26 mouse cellular contexts compared by ENCODE assay signal in genomic region chr8:51447636-51448035, GRCm38 (mm10).
A peak's percentile ranks its signal among the peaks of the same experiment; 100 is the strongest.
DNase-seq lines count a peak whose midpoint lies in the region; ATAC-seq and TF ChIP-seq lines count a peak whose summit lies in the region.
"Had no signal": no experiment of that assay in that cellular context is flagged by ENCODE, and none has a peak within 500 bp of the region (broad histone marks: within the 10 kb centered on the region; RNA-seq: fewer than 3 reads in every experiment).

No protein-coding gene starts in this region.

- no peak overlapping the region for H3K27ac ChIP-seq in embryonic facial prominence, embryonic 14.5 days (replicated peaks; ENCODE audit: low read depth, low read length)
- no peak overlapping the region for H3K27ac ChIP-seq in embryonic facial prominence, embryonic 10.5 days (replicated peaks)
- H3K27ac ChIP-seq in hindbrain, postnatal 0 days: no peak overlapping the region
- no peak overlapping the region for H3K27ac ChIP-seq in hindbrain, embryonic 13.5 days
- no peak overlapping the region for H3K27ac ChIP-seq in lung, embryonic 16.5 days (ENCODE audit: low read length)
- no peak overlapping the region for H3K27ac ChIP-seq in kidney, adult 2 months (ENCODE audit: insufficient read depth, low read depth, low read length)
- H3K27ac ChIP-seq: forebrain, embryonic 12.5 days; heart, embryonic 15.5 days; left cerebral cortex, adult 2 months; limb, embryonic 13.5 days; liver, embryonic 15.5 days; macrophage; stomach, postnatal 0 days had no signal

- no peak overlapping the region for H3K4me3 ChIP-seq in embryonic facial prominence, embryonic 14.5 days (ENCODE audit: low read depth, low read length)
- no peak overlapping the region for H3K4me3 ChIP-seq in embryonic facial prominence, embryonic 10.5 days
- no peak overlapping the region for H3K4me3 ChIP-seq in hindbrain, postnatal 0 days (ENCODE audit: low read length)
- no peak overlapping the region for H3K4me3 ChIP-seq in hindbrain, embryonic 13.5 days
- H3K4me3 ChIP-seq in lung, embryonic 16.5 days (ENCODE audit: low read length): no peak overlapping the region
- H3K4me3 ChIP-seq in kidney, adult 2 months (ENCODE audit: insufficient read depth, low read depth, low read length): no peak overlapping the region
- H3K4me3 ChIP-seq: forebrain, embryonic 12.5 days; heart, embryonic 15.5 days; left cerebral cortex, adult 2 months; limb, embryonic 13.5 days; liver, embryonic 15.5 days; myocyte had no signal

- no peaks in the 10 kb centered on the region for H3K9me3 ChIP-seq in embryonic facial prominence, embryonic 14.5 days (ENCODE audit: control insufficient read depth, low read length)
- no peaks in the 10 kb centered on the region for H3K9me3 ChIP-seq in embryonic facial prominence, embryonic 10.5 days
- no peaks in the 10 kb centered on the region for H3K9me3 ChIP-seq in hindbrain, postnatal 0 days (ENCODE audit: low read length)
- H3K9me3 ChIP-seq in hindbrain, embryonic 13.5 days: no peaks in the 10 kb centered on the region
- no peaks in the 10 kb centered on the region; the same call in 1 of the 2 replicates for H3K9me3 ChIP-seq in lung, embryonic 16.5 days (ENCODE audit: control insufficient read depth, low read length)
- H3K9me3 ChIP-seq: forebrain, embryonic 12.5 days; heart, embryonic 15.5 days; limb, embryonic 13.5 days; liver, embryonic 15.5 days had no signal

- ATAC-seq in embryonic facial prominence, embryonic 14.5 days (ENCODE audit: low read depth): no peak
- ATAC-seq in hindbrain, postnatal 0 days: no peak
- no peak for ATAC-seq in hindbrain, embryonic 13.5 days (ENCODE audit: low FRiP score)
- peak; percentile 79; the same call in 1 of the 2 replicates for ATAC-seq in lung, embryonic 16.5 days (ENCODE audit: low read depth)
- ATAC-seq: CD4-positive, CD25-positive, alpha-beta regulatory T cell, adult 4 months; hindbrain, embryonic 16.5 days; intestine, postnatal 0 days; Patski had no signal

- no peak overlapping the region for H3K4me2 ChIP-seq in embryonic facial prominence, embryonic 14.5 days (ENCODE audit: low read depth, low read length)
- H3K4me2 ChIP-seq in hindbrain, postnatal 0 days (ENCODE audit: low read depth, low read length): no peak overlapping the region
- H3K4me2 ChIP-seq in hindbrain, embryonic 13.5 days: no peak overlapping the region
- H3K4me2 ChIP-seq in lung, embryonic 16.5 days (ENCODE audit: low read depth, low read length): no peak overlapping the region
- H3K4me2 ChIP-seq: forebrain, embryonic 12.5 days; heart, embryonic 15.5 days; limb, embryonic 13.5 days; liver, embryonic 15.5 days; midbrain, embryonic 11.5 days had no signal

- DNase-seq in embryonic facial prominence, embryonic 14.5 days (ENCODE audit: low spot score): peak; percentile 70
- DNase-seq in embryonic facial prominence, embryonic 10.5 days (ENCODE audit: low spot score): no peak
- DNase-seq in hindbrain, postnatal 0 days (ENCODE audit: low spot score): peak; percentile 8
- DNase-seq in lung, postnatal 4 days: no peak
- DNase-seq in brain, adult 2 months (ENCODE audit: low read depth, low spot score): peak; percentile 75
- no peak for DNase-seq in kidney, adult 2 months
- DNase-seq: adrenal gland, adult 8-10 months; cerebellum, adult 11 months; cerebellum, postnatal 25 days; gastrocnemius, postnatal 25 days; heart, postnatal 4 days had no signal

- no peaks in the 10 kb centered on the region for H3K27me3 ChIP-seq in embryonic facial prominence, embryonic 14.5 days (replicated peaks; ENCODE audit: control insufficient read depth, insufficient read depth, low read length)
- no peaks in the 10 kb centered on the region for H3K27me3 ChIP-seq in embryonic facial prominence, embryonic 10.5 days (replicated peaks; ENCODE audit: low read depth, poor library complexity, severe bottlenecking)
- no peaks in the 10 kb centered on the region for H3K27me3 ChIP-seq in hindbrain, postnatal 0 days (ENCODE audit: insufficient read depth, low read length)
- no peaks in the 10 kb centered on the region for H3K27me3 ChIP-seq in hindbrain, embryonic 13.5 days
- no peaks in the 10 kb centered on the region for H3K27me3 ChIP-seq in lung, embryonic 16.5 days (ENCODE audit: control insufficient read depth, insufficient read depth, low read depth, low read length)
- no peaks in the 10 kb centered on the region for H3K27me3 ChIP-seq in kidney, adult 2 months (replicated peaks; ENCODE audit: control insufficient read depth, insufficient read depth, low read length)
- H3K27me3 ChIP-seq: forebrain, embryonic 12.5 days; heart, embryonic 15.5 days; limb, embryonic 13.5 days; liver, embryonic 15.5 days; Patski had no signal

- H3K4me1 ChIP-seq in embryonic facial prominence, embryonic 14.5 days (ENCODE audit: control insufficient read depth, insufficient read depth, low read length): no peaks in the 10 kb centered on the region
- H3K4me1 ChIP-seq in embryonic facial prominence, embryonic 10.5 days: no peaks in the 10 kb centered on the region
- no peaks in the 10 kb centered on the region for H3K4me1 ChIP-seq in hindbrain, postnatal 0 days (ENCODE audit: insufficient read depth, low read length)
- no peaks in the 10 kb centered on the region for H3K4me1 ChIP-seq in hindbrain, embryonic 13.5 days (replicated peaks)
- no peaks in the 10 kb centered on the region for H3K4me1 ChIP-seq in lung, embryonic 16.5 days (replicated peaks; ENCODE audit: control insufficient read depth, insufficient read depth, low read length)
- no peaks in the 10 kb centered on the region for H3K4me1 ChIP-seq in kidney, adult 2 months (ENCODE audit: control insufficient read depth, insufficient read depth, low read length)
- H3K4me1 ChIP-seq: forebrain, embryonic 12.5 days; heart, embryonic 15.5 days; limb, embryonic 13.5 days; liver, embryonic 15.5 days had no signal

- no peak for TF ChIP-seq POLR2A in kidney, adult 2 months (IDR thresholded peaks at IDR 0.05; ENCODE audit: low read depth, low read length)

- no peak for TF ChIP-seq CTCF in hindbrain, postnatal 0 days (IDR thresholded peaks at IDR 0.05; ENCODE audit: low read depth)
- no peak for TF ChIP-seq CTCF in kidney, adult 2 months (conservative IDR thresholded peaks at IDR 0.05; ENCODE audit: insufficient read depth, insufficient read length, low read depth, low read length)

- 56% methylated on average over 5 of the region's 5 CpGs for WGBS in embryonic facial prominence, embryonic 14.5 days
- 88% methylated on average over 5 of the region's 5 CpGs for WGBS in embryonic facial prominence, embryonic 10.5 days
- WGBS in hindbrain, postnatal 0 days: 63% methylated on average over 5 of the region's 5 CpGs
- 87% methylated on average over 5 of the region's 5 CpGs for WGBS in hindbrain, embryonic 13.5 days
- WGBS in lung, embryonic 16.5 days: 51% methylated on average over 5 of the region's 5 CpGs
- WGBS in kidney, adult 2 months: 84% methylated on average over 5 of the region's 5 CpGs

- no peak overlapping the region for H3K9ac ChIP-seq in embryonic facial prominence, embryonic 14.5 days (ENCODE audit: low read depth, low read length)
- no peak overlapping the region for H3K9ac ChIP-seq in hindbrain, postnatal 0 days (replicated peaks; ENCODE audit: low read length)
- H3K9ac ChIP-seq in hindbrain, embryonic 13.5 days: no peak overlapping the region
- H3K9ac ChIP-seq in lung, embryonic 16.5 days (ENCODE audit: low read length): no peak overlapping the region
- H3K9ac ChIP-seq: forebrain, embryonic 12.5 days; heart, embryonic 15.5 days; limb, embryonic 13.5 days; liver, embryonic 15.5 days had no signal

- no peaks in the 10 kb centered on the region for H3K36me3 ChIP-seq in embryonic facial prominence, embryonic 14.5 days (ENCODE audit: control insufficient read depth, insufficient read depth, low read length)
- H3K36me3 ChIP-seq in embryonic facial prominence, embryonic 10.5 days (replicated peaks): no peaks in the 10 kb centered on the region
- H3K36me3 ChIP-seq in hindbrain, postnatal 0 days (ENCODE audit: insufficient read depth, low read length): no peaks in the 10 kb centered on the region
- no peaks in the 10 kb centered on the region for H3K36me3 ChIP-seq in hindbrain, embryonic 13.5 days
- no peaks in the 10 kb centered on the region for H3K36me3 ChIP-seq in lung, embryonic 16.5 days (ENCODE audit: control insufficient read depth, insufficient read depth, low read length)
- no peaks in the 10 kb centered on the region for H3K36me3 ChIP-seq in kidney, adult 2 months (ENCODE audit: control insufficient read depth, insufficient read depth, low read length)
- H3K36me3 ChIP-seq: forebrain, embryonic 12.5 days; heart, embryonic 15.5 days; limb, embryonic 13.5 days; liver, embryonic 15.5 days had no signal

Comparison
In these comparisons a context has a peak if more than half of its experiments do, and no peak if none do; other contexts are left out.
1. DNase-seq: peak in embryonic facial prominence, embryonic 14.5 days (single experiment), hindbrain, postnatal 0 days (single experiment) and brain, adult 2 months (single experiment); none in embryonic facial prominence, embryonic 10.5 days (single experiment), lung, postnatal 4 days (0 of 2) and kidney, adult 2 months (single experiment).